In the genomic region with DNA sequence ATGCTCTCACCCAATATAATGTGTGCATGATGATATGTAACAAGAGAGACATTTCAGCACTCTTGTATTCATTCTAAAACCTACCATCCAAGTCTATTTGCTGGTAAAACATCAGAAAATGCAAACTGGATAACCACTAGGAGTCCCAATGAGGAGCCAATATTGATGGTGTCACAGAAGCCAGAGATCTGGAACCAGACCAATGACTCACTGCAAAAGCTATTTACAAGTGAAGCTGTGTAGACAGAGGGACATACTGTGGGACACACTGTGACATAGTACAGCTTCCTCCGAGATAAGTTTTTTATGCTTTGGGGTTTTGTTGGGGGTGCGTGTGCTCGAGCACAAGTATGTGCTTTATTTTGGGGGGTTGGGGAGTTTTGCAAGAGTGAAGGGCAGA, we compare ENCODE assay signal across 27 mouse cellular contexts. TPM values are rescaled to one million over a fixed set of nuclear protein-coding genes. Genes with fewer than 3 reads are reported as not detected.
DNase-seq lines count a peak whose midpoint lies in the region; ATAC-seq lines count a peak whose summit lies in the region.
"Had no signal": no experiment of that assay in that cellular context is flagged by ENCODE, and none has a peak within 500 bp of the region (broad histone marks: within the 10 kb centered on the region; RNA-seq: fewer than 3 reads in every experiment).

No protein-coding gene starts in this region.

- H3K9me3 ChIP-seq in heart, embryonic 11.5 days (replicated peaks; ENCODE audit: control insufficient read depth, low read length) = no peaks in the 10 kb centered on the region
- H3K9me3 ChIP-seq: forebrain, embryonic 10.5 days; heart, embryonic 13.5 days; kidney, embryonic 15.5 days; limb, embryonic 10.5 days; megakaryocyte, embryonic 14.5 days; midbrain, embryonic 13.5 days had no signal

- 67% methylated on average over 3 of the region's 3 CpGs for WGBS in heart, embryonic 11.5 days (ENCODE audit: insufficient replicate concordance)

- no peak overlapping the region for H3K27ac ChIP-seq in heart, embryonic 11.5 days (ENCODE audit: low read depth, low read length)
- H3K27ac ChIP-seq: forebrain, embryonic 10.5 days; heart, embryonic 13.5 days; kidney, embryonic 15.5 days; left cerebral cortex, adult 2 months; limb, embryonic 10.5 days; midbrain, embryonic 13.5 days had no signal

- no peaks in the 10 kb centered on the region for H3K27me3 ChIP-seq in heart, embryonic 11.5 days (ENCODE audit: control insufficient read depth, insufficient read depth, low read length)
- H3K27me3 ChIP-seq: heart, embryonic 13.5 days; kidney, embryonic 15.5 days; megakaryocyte, embryonic 14.5 days; midbrain, embryonic 13.5 days; Patski had no signal

- H3K4me1 ChIP-seq in heart, embryonic 11.5 days (ENCODE audit: control insufficient read depth, insufficient read depth, low read length) = peaks cover 6% of the 10 kb centered on the region; the same call in 1 of the 2 replicates
- H3K4me1 ChIP-seq: forebrain, embryonic 10.5 days; limb, embryonic 10.5 days; midbrain, embryonic 13.5 days had no signal

- no peak for ATAC-seq in heart, embryonic 11.5 days (replicated peaks; ENCODE audit: insufficient number of reproducible peaks, low FRiP score, low TSS enrichment)
- ATAC-seq: forebrain, embryonic 16.5 days; intestine, postnatal 0 days; midbrain, embryonic 13.5 days; Patski had no signal

- H3K36me3 ChIP-seq in heart, embryonic 11.5 days (ENCODE audit: control insufficient read depth, insufficient read depth, low read length) = no peaks in the 10 kb centered on the region
- H3K36me3 ChIP-seq: kidney, embryonic 15.5 days; midbrain, embryonic 13.5 days had no signal

- H3K9ac ChIP-seq in heart, embryonic 11.5 days (ENCODE audit: low read depth, low read length) = no peak overlapping the region
- H3K9ac ChIP-seq: heart, embryonic 13.5 days; kidney, embryonic 15.5 days; midbrain, embryonic 13.5 days had no signal

- no peak overlapping the region for H3K4me2 ChIP-seq in heart, embryonic 11.5 days
- H3K4me2 ChIP-seq: heart, embryonic 13.5 days; kidney, embryonic 15.5 days; liver, embryonic 11.5 days; midbrain, embryonic 13.5 days had no signal

- DNase-seq in gastrocnemius, adult 18-20 months (ENCODE audit: low spot score) = peak; percentile 14
- DNase-seq in gastrocnemius, postnatal 36 days = no peak
- DNase-seq in heart, postnatal 4 days = peak; percentile 14
- DNase-seq in 3T3-L1 (ENCODE audit: low read depth, low spot score) = peak; percentile 62
- peak; percentile 18 for DNase-seq in Muller cell, postnatal 12 days (ENCODE audit: inconsistent ontology term)
- no peak for DNase-seq in left cerebral cortex, adult 11 months (ENCODE audit: low spot score)
- DNase-seq in left cerebral cortex, adult 9 months (ENCODE audit: low spot score in 2 of 2) = no peak
- DNase-seq: cerebellum, adult 18-20 months; cerebellum, postnatal 14 days; gastrocnemius, postnatal 25 days; kidney, postnatal 36 days; layer of hippocampus, adult 9-11 months; lung, adult 2 months; lung, postnatal 14 days had no signal

- intact Hi-C loops in gastrocnemius, postnatal 36 days (cut with DNase I) = no loop called here

- no peak overlapping the region for H3K4me3 ChIP-seq in heart, embryonic 11.5 days (ENCODE audit: low read depth, low read length)
- H3K4me3 ChIP-seq: forebrain, embryonic 10.5 days; heart, embryonic 13.5 days; kidney, embryonic 15.5 days; left cerebral cortex, adult 2 months; limb, embryonic 10.5 days; megakaryocyte, embryonic 14.5 days; midbrain, embryonic 13.5 days had no signal

RNA-seq across cellular contexts. Expression of a gene that starts 24.9 kb away (rescaled TPM):
- total RNA-seq in gastrocnemius, adult 18-20 months (2021) = 100 to 1,000 TPM; 263 to 302 TPM
- total RNA-seq in gastrocnemius, postnatal 36 days (2021) = 100 to 1,000 TPM; 302 to 321 TPM
- total RNA-seq in heart, postnatal 4 days (2021) = 100 to 1,000 TPM; 129 to 131 TPM
- 28.4 and 33.3 TPM in 2 replicates for polyA plus RNA-seq in heart, embryonic 11.5 days (2014; fragmentation: Nextera tagmentation; extraction: Ambion mirVana)

RNA-seq across cellular contexts. Expression of a gene that starts 55.8 kb away (rescaled TPM):
- total RNA-seq in gastrocnemius, adult 18-20 months (2021) = not detected
- not detected for total RNA-seq in gastrocnemius, postnatal 36 days (2021)
- under 1 TPM; 0.21 to 0.25 TPM for total RNA-seq in heart, postnatal 4 days (2021)
- polyA plus RNA-seq in heart, embryonic 11.5 days (2014; fragmentation: Nextera tagmentation; extraction: Ambion mirVana) = 0.20 and 0.49 TPM in 2 replicates
- total RNA-seq: gastrocnemius, postnatal 25 days; monocyte, adult 5-6 weeks had no signal
- polyA plus RNA-seq: lung, adult 2 months had no signal

Comparison
In these comparisons a context has a peak if more than half of its experiments do, and no peak if none do; other contexts are left out.
1. DNase-seq: peak in gastrocnemius, adult 18-20 months (single experiment), heart, postnatal 4 days (single experiment), 3T3-L1 (single experiment) and Muller cell, postnatal 12 days (single experiment); none in gastrocnemius, postnatal 36 days (0 of 2), left cerebral cortex, adult 11 months (single experiment) and left cerebral cortex, adult 9 months (0 of 2).